Mouse (Mus musculus) liver, embryonic 13.5 days (tissue): ENCODE results near the gene Tyw3. TPM values are rescaled to one million over a fixed set of nuclear protein-coding genes. Genes with fewer than 3 reads are reported as not detected.

Experiments used
- polyA plus RNA-seq: library from polyadenylated mRNA; unstranded; fragments of >200 nt; fragmentation: Nextera tagmentation; extraction: Ambion mirVana; gene quantifications from 2 replicates; pipeline ENCODE4 v1.2.1, GENCODE M21; 2015

Gene Tyw3
- polyA plus RNA-seq, 1 experiment from 2014 or later: 3.8 TPM

Other genes with a start within 250 kb of the Tyw3 start
- 13.6 and 14.6 TPM in 2 replicates for gene Cryz, start 393 bp downstream of the Tyw3 start, polyA plus RNA-seq
- gene Erich3, start 66.8 kb upstream of the Tyw3 start, polyA plus RNA-seq: not detected in 2 replicates